Mouse (Mus musculus) cortical plate, adult 2 months (tissue): ENCODE data around the gene U2surp.

Source experiments
- CTCF ChIP-seq: fragments of 200-500 bp; IDR thresholded peaks from 2 replicates; pipeline ENCODE4 v1.5.1; 2011; ENCODE audit warnings: mild to moderate bottlenecking, control low read depth, low read length; ENCODE audit not compliant: insufficient read depth; ENCODE audit errors: extremely low read depth
- POLR2A ChIP-seq: fragments of 200-500 bp; IDR thresholded peaks from 2 replicates; pipeline ENCODE4 v1.6.1; 2011; ENCODE audit warnings: mild to moderate bottlenecking, low read length, control low read depth; ENCODE audit not compliant: insufficient read depth; ENCODE audit errors: extremely low read depth

DNA sequence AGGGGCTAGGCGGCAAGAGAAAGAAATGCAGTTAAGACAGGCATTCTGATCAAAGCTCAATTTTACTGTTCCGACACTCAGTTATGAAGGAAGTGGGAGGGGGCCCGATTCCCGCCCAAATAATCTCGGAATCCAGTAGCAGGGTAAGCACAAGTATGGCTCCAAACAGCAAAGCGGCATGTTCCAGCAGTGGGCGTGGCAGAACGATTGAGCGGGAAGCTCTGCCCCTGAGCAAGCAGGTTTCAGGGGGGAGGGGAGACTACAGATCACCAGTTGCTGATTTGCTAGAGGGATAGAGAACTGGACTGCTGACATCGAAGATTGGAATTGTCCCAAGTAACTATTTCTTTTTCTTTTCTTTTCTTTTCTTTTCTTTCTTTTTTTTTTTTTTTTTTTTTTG, 9.8 kb upstream of the U2surp start:
- TF ChIP-seq CTCF (no peak), POLR2A (no peak)
